Mouse (Mus musculus) kidney, adult 2 months (tissue): ENCODE measurements at regions not wholly inside any gene's neighbourhood (a gene's known extent, or its start where the extent isn't known, plus 50 kb on each side); places are given as distances from the start of the nearest gene placed in this dataset.

Source experiments
- CTCF ChIP-seq: fragments of 200-500 bp; conservative IDR thresholded peaks from 2 replicates; pipeline ENCODE4 v1.5.1; 2011; ENCODE audit warnings: low read depth, mild to moderate bottlenecking, control low read depth, low read length, moderate library complexity, mixed read lengths; ENCODE audit not compliant: insufficient read depth, insufficient read length
- POLR2A ChIP-seq: fragments of 200-500 bp; IDR thresholded peaks from one replicate; pipeline ENCODE4 v1.6.1; 2011; ENCODE audit warnings: low read depth, low read length, control low read depth

- TF ChIP-seq CTCF (no peak), POLR2A (no peak)
These were observed 330.6 kb downstream of the Klf6 start for GRCm38 (mm10) chr13:6191915-6192295.
